Mouse (Mus musculus) c-Kit-positive CD71-negative TER-119-negative erythroid progenitor cells, embryonic 14.5 days (primary cell): ENCODE data around the gene Arl6ip5.

Source experiments
- DNase-seq: peaks from one replicate; pipeline ENCODE4 v3.0.0-alpha.2; 2013; ENCODE audit warnings: low read depth

Arl6ip5 gene

GRCm38 (mm10) chr6:97210191-97210961 is at the start of gene Arl6ip5:
Arl6ip5 (plus strand) TSS chr6:97210689.
- DNase-seq: peak; percentile 85

DNA sequence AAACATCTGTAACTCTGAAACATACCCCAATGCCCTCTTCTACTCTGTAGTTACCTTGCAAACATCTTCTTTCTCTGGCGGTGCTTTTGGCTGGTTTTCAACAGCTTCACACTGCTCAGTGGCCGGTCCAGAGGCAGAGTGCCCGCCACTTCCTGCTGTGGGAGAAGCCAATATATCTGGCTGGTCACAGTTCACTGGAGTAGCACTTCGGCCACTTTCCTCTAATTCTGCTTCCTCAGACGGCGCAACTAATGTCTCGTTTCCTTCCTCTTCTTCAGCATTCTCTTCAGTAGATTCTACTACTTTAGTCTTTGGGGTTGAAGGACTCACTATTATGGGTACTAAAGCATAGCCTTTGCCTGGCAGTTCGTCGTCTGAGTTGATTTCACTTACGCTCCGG is 34.8 kb upstream of the Arl6ip5 start:
- peak; percentile 6 for DNase-seq

GRCm38 (mm10) chr6:97178491-97179366 is 31.8 kb upstream of the Arl6ip5 start, which contains the start of gene Tmf1:
Tmf1 (minus strand) TSS chr6:97179122.
- peak; percentile 91 for DNase-seq

DNA sequence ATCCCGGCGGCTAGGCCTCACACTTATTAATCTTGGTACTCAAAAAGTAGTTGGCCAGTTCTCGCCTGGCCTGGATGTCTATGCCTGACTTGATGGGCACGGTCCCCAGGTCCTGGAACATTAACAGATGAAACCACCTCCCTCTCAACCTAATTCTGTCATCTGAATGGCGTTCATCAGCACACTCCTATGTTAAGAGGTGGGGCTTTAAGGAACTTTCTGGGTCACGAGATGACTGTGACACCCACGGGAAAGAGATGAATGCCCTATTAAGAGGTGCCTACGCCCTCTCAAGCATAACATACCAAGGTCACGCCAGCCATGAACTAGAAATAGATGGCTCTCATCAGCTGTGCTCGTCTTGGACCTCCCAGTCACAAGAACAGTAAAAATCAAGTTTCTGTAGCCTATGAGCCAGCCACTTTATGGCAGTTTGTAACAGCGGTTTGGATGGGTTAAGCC is 31.1 kb upstream of the Arl6ip5 start:
- peak; percentile 28 for DNase-seq

GRCm38 (mm10) chr6:97200437-97200836 is 10.1 kb upstream of the Arl6ip5 start:
- DNase-seq: no peak

DNA sequence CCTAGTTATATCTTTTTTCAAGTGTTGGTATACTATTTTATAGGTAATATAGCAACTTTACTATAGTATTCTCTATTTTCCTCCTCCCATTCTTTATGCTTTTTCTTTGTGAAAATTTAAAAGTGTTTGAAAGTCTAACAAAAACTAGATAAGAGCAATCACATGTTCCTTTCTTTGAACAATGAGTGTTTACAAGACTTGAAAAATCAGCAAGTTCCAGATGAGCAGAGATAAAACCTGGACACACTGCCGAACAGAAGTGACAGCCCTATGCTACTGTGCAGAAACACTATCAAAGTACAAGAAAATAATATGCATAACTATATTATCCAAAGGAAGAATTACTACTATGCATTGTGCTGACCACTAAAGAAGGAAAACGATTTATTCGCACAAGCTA is 8.0 kb upstream of the Arl6ip5 start:
- no peak for DNase-seq

GRCm38 (mm10) chr6:97204252-97204869 is 6.1 kb upstream of the Arl6ip5 start:
- DNase-seq: no peak

DNA sequence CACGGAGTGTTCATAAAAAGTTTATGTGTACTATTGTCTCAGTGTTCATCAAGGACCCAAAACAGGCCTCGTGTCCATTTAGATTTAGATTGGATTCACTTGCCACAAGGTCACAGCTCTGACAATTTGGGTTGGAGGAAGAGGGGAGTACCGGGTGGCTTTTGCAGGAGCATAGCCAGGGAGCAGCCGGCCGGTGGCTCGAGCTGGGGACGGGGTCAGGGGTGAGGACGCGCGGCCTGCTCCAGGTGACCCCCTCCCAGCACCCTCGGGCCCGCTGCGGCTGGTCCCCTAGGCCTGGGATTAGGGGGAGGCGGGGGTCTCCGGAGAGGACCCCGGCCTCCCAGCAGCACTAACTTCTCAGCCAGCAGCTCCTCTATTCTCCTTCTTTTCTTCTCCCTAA is 5.5 kb upstream of the Arl6ip5 start:
- no peak for DNase-seq

- DNase-seq: peak; percentile 99
These were observed 5.0 kb upstream of the Arl6ip5 start, which contains the start of gene Uba3 for GRCm38 (mm10) chr6:97205439-97205885. Uba3 (minus strand) TSS chr6:97205647.

- no peak for DNase-seq
These were observed 3.4 kb upstream of the Arl6ip5 start for GRCm38 (mm10) chr6:97207085-97207484.

GRCm38 (mm10) chr6:97208406-97208805 is 2.1 kb upstream of the Arl6ip5 start:
- DNase-seq: no peak

DNA sequence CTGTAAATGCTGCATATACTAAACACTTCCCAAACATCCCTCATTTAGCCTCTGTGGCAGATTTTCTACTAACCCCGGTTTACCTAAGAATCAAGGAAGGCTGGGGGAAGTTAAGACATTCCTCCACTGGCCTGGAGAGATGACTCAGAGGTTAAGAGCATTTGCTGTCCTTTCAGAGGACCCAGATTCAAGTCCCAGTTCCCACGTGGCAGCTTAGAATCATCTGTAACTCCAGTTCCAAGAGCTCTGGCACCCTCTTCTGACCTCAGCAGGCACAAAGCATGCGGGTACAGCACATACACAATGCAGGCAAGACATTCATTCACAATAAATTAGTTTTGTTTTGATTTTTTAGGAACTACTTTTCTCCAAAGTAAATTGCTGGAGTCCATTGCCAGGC is 1.3 kb upstream of the Arl6ip5 start:
- DNase-seq: no peak

GRCm38 (mm10) chr6:97209751-97210150 is 738 bp upstream of the Arl6ip5 start:
- DNase-seq: no peak

DNA sequence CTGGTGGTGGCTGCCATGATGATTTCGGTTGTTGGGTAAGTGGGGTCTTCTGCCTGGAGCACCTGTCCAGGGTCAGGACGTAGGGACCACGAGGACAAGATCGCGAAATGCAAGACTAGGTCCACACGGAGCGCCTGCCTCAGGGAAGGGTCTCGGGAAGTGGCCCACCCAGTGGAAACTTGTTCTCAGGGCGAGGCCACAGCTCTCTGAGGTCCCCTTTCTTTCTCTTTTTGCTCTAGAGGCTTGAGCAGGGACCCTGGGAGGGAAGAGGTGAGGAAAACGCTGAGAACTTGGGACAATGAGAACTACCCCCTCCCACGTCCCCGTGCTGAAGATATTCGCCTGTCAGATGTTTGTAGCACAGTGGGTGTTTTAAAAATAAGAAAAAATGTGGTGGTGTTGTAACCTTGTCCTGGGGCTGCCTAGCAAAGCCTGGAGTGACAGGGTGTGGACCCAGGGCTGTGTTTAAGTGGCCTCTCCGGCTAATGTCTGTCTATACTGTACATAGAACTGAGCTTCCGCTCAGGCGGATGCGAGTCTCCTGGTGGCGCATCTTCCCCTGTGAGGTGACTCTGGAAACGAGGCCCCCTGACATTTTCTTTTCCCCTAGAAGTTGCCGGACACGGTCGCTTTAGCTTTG is 593 bp downstream of the Arl6ip5 start:
- no peak for DNase-seq

DNA sequence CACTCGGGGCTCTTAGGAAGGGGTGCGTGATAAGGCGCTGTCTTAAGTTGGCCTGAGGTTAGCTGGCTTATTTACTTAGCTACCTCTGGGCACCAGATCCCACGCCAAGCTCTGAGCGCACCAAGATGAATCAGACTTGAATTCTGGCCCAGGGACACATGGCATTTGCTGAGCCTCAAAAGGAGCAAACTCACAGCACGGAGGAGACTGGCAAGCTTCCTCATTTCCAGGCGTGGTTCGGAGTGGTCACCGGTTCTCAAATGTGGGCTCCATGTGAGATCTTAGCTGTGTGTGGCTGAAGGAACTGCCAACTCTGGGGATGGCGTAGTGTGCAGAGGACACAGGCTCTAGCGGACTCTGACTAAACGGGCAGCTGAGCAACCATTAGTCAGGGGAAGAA is 1.5 kb downstream of the Arl6ip5 start:
- no peak for DNase-seq

DNA sequence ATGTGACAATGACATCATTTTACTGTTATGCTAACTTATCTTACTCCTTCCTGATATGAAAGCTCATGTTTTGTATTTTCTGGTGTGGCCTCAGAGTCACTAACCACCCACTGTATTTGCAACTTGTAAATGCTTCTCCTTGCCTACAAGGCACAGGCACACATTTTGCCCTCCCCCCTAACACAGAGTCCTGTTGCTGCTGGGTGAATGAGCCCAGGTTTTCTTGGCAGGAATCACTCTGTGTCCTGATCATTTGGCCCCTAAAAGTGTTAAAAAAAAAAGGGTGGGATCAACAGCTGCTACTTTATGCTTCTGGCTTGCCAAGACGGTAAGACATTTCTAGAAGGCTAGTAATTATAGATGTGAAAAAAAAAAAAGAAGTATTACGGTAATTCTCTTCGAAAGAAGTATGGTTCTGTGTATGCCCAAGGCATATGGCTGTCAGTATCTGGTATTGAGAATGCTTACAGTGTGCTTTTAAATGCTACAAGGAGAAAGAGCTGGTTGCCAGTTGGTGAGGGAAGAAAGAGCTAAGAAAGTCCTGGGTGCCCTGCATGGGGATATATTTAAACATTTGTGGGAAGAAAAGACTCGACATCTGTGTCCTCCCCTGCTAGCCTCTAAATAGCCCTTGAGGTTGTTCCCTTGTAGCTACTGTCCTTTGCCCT is 5.8 kb downstream of the Arl6ip5 start:
- DNase-seq: no peak

- no peak for DNase-seq
These were observed 10.2 kb downstream of the Arl6ip5 start for GRCm38 (mm10) chr6:97220672-97221071.

DNA sequence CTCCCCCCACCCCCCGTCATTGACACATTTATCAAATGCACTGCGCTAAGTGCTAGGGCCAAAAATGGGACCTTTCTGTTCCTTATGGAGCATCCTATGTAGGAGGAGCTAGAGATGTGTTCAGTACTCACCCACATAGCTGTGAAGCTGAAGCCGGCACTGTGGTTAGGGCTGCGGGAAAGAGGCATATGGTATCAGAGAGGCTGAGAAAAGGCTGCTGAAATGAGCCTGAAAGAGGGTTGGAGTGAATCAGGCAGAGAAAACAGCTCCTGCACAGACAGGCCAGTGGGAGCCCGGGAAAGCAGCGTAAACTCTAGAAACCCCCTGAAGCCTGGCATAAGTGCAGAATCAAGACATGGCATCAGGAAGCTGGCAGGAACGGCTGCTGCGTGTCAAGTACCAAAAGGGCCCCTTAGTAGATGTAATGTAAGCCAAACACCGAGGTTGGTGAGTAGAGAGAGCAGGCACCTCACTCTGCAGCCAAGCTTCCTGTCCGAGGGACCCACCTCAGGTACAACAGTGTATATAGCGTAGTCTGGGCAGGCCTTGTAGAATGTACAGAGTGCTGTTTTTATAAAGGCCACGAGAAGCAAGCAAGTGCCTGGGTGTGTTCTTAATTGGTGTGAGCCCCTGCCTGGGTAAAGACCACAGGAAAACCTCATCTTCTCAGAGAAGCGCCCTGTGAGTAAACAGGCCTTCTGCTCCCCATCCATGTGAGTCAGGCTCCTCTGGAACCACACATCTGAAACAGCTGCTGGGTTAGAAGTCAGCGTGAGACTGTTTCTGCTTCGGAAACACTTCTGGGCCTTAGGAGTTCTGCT is 10.9 kb downstream of the Arl6ip5 start:
- no peak for DNase-seq

DNA sequence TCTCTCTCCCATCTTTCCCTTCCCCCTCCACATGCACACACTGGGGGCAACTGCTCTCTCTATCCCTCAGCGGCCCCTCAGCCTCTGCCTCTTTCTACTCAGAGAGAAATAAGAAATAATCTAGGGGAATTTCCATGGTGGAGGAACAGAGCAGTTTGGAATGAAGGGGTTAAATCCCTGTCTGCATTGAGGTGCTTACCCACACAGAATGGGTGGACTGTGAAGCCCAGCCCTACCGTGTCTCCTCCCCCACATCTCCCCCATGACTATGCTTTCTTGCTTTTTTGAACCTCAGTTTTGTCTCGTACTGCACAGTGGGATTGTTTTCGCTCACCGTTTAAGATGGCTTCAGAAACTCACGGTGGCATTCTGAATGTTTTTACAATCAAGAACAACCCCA is 11.8 kb downstream of the Arl6ip5 start:
- no peak for DNase-seq

DNA sequence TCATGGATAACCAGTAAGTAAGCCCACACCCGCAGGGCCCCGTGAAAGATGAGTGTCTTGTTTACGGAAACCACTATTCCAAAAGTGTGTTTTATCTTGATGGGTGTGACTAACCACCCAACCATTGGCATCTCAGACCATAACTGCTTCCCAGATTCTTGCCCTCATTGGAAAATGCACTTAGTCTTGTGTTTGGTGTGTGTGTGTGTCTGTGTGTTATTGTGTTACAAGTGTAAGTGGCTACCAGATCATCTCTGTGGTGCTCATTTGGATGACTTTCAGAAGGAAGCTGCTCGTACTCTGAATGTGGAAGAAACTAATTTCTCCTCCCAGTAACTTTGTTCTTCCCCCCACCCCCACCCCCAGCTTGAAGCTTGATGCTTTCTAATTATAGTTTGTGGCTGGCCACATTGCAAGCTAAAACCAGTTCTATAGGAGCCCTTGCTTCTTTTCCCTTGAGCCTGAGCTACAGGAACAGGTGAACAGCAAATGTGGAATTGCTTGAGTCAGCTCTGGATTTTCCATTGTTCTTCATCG is 12.5 kb downstream of the Arl6ip5 start:
- no peak for DNase-seq
